Mouse (Mus musculus) kidney, postnatal 0 days (tissue): ENCODE results near the gene Atg13. TPM values are rescaled to one million over a fixed set of nuclear protein-coding genes. Genes with fewer than 3 reads are reported as not detected.

ENCODE experiments used
- ATAC-seq: fragments of 200-750 bp; cut with Nextera tagmentation; replicated peaks from 2 replicates; pipeline ENCODE4 v1.8.0; 2017; ENCODE audit warnings: low read depth, moderate number of reproducible peaks, moderate TSS enrichment, moderate library complexity; ENCODE audit not compliant: low FRiP score
- DNase-seq: peaks from one replicate; pipeline ENCODE4 v3.0.0-alpha.2; 2016; ENCODE audit warnings: low spot score
- H3K27ac ChIP-seq: fragments of 300-500 bp; sonication (generic); 2 replicates; pipeline ENCODE4 v1.5.1; 2014; ENCODE audit warnings: mild to moderate bottlenecking
- H3K27me3 ChIP-seq: fragments of 300-500 bp; sonication (generic); 2 replicates; pipeline ENCODE4 v1.6.1; 2014; ENCODE audit warnings: low read length, mixed read lengths; ENCODE audit not compliant: insufficient read depth
- H3K36me3 ChIP-seq: fragments of 300-500 bp; sonication (generic); 2 replicates; pipeline ENCODE4 v1.6.1; 2014; ENCODE audit warnings: low read length, mixed read lengths; ENCODE audit not compliant: insufficient read depth
- H3K4me1 ChIP-seq: fragments of 300-500 bp; sonication (generic); replicated peaks from 2 replicates; pipeline ENCODE4 v1.6.1; 2014; ENCODE audit warnings: antibody characterized with exemption, low read length, mixed read lengths; ENCODE audit not compliant: insufficient read depth
- H3K4me2 ChIP-seq: fragments of 300-500 bp; sonication (generic); 2 replicates; pipeline ENCODE4 v1.6.1; 2014; ENCODE audit warnings: mild to moderate bottlenecking, low read length, moderate library complexity, mixed read lengths
- H3K4me3 ChIP-seq: fragments of 300-500 bp; sonication (generic); replicated peaks from 2 replicates; pipeline ENCODE4 v1.5.1; 2014; ENCODE audit warnings: low read depth, low read length
- H3K9ac ChIP-seq: fragments of 300-500 bp; sonication (generic); 2 replicates; pipeline ENCODE4 v1.6.1; 2014; ENCODE audit warnings: low read depth, low read length
- H3K9me3 ChIP-seq: fragments of 300-500 bp; sonication (generic); replicated peaks from 2 replicates; pipeline ENCODE4 v1.6.1; 2016; ENCODE audit warnings: low read length, inconsistent platforms, mixed read lengths
- CTCF ChIP-seq: IDR thresholded peaks from 2 replicates; pipeline ENCODE4 v1.5.1; 2016; ENCODE audit warnings: antibody characterized with exemption, low read depth, mild to moderate bottlenecking, moderate library complexity
- WGBS: fragments of 180-500 bp; shearing (Covaris S2); extraction: QIAGEN DNeasy Blood & Tissue Kit; methylation state at CpG from one replicate; pipeline ENCODE4 v1.1.7; 2014; 5-methylcytosine and 5-hydroxymethylcytosine counted together
- polyA plus RNA-seq: library from polyadenylated mRNA; unstranded; fragments of >200 nt; fragmentation: Nextera tagmentation; extraction: Ambion mirVana; gene quantifications from 2 replicates; pipeline ENCODE4 v1.2.1, GENCODE M21; 2015

Gene Atg13
- polyA plus RNA-seq, 1 experiment from 2014 or later = 20.8 TPM

- Histone ChIP-seq H3K27ac (no peak overlapping the region), H3K4me1 (no peaks in the 10 kb centered on the region), H3K27me3 (no peaks in the 10 kb centered on the region), H3K4me3 (no peak overlapping the region), H3K36me3 (no peaks in the 10 kb centered on the region), H3K9ac (no peak overlapping the region), H3K4me2 (no peak overlapping the region), H3K9me3 (no peaks in the 10 kb centered on the region)
- WGBS = 90% methylated on average over 11 of the region's 11 CpGs
- no peak for ATAC-seq
- TF ChIP-seq CTCF = no peak
- no peak for DNase-seq
Observed at GRCm38 (mm10) chr2:91635486-91635885, 74.9 kb downstream of the Atg13 start.

- no peaks in the 10 kb centered on the region for H3K9me3 ChIP-seq
- ATAC-seq = no peak
- WGBS = 92% methylated on average over 9 of the region's 9 CpGs
- H3K27me3 ChIP-seq = no peaks in the 10 kb centered on the region
- H3K4me1 ChIP-seq = no peaks in the 10 kb centered on the region
- H3K27ac ChIP-seq = no peak overlapping the region
- TF ChIP-seq CTCF = no peak
- no peak overlapping the region for H3K4me3 ChIP-seq
- H3K36me3 ChIP-seq = no peaks in the 10 kb centered on the region
- H3K4me2 ChIP-seq = no peak overlapping the region
- DNase-seq = no peak
- no peak overlapping the region for H3K9ac ChIP-seq
Observed at GRCm38 (mm10) chr2:91634841-91635240, 75.5 kb downstream of the Atg13 start.

GRCm38 (mm10) chr2:91633334-91633977 is 76.9 kb downstream of the Atg13 start:
- Histone ChIP-seq H3K27ac (no peak overlapping the region), H3K4me1 (no peaks in the 10 kb centered on the region), H3K36me3 (no peaks in the 10 kb centered on the region), H3K4me2 (no peak overlapping the region), H3K27me3 (no peaks in the 10 kb centered on the region), H3K4me3 (no peak overlapping the region), H3K9ac (no peak overlapping the region), H3K9me3 (no peaks in the 10 kb centered on the region)
- 75% methylated on average over 12 of the region's 12 CpGs for WGBS
- no peak for TF ChIP-seq CTCF
- ATAC-seq = no peak
- no peak for DNase-seq

- ATAC-seq = no peak; the same call in 1 of the 2 replicates
- Histone ChIP-seq H3K4me1 (no peaks in the 10 kb centered on the region), H3K4me2 (no peak overlapping the region), H3K36me3 (no peaks in the 10 kb centered on the region), H3K4me3 (no peak overlapping the region), H3K9me3 (no peaks in the 10 kb centered on the region), H3K9ac (no peak overlapping the region), H3K27me3 (no peaks in the 10 kb centered on the region), H3K27ac (no peak overlapping the region)
- no peak for TF ChIP-seq CTCF
- DNase-seq = no peak
- 50% methylated on average over 5 of the region's 5 CpGs for WGBS
Observed at GRCm38 (mm10) chr2:91632316-91632715, 78.1 kb downstream of the Atg13 start.

- H3K27ac ChIP-seq = no peak overlapping the region
- WGBS = 80% methylated on average over 5 of the region's 5 CpGs
- no peak overlapping the region for H3K4me3 ChIP-seq
- H3K9me3 ChIP-seq = no peaks in the 10 kb centered on the region
- no peak overlapping the region for H3K9ac ChIP-seq
- no peak overlapping the region for H3K4me2 ChIP-seq
- no peaks in the 10 kb centered on the region for H3K27me3 ChIP-seq
- no peak; the same call in 1 of the 2 replicates for ATAC-seq
- no peak for DNase-seq
- no peak for TF ChIP-seq CTCF
- no peaks in the 10 kb centered on the region for H3K4me1 ChIP-seq
- H3K36me3 ChIP-seq = no peaks in the 10 kb centered on the region
Observed at GRCm38 (mm10) chr2:91631826-91632225, 78.5 kb downstream of the Atg13 start.

GRCm38 (mm10) chr2:91630384-91630783 is 80.0 kb downstream of the Atg13 start:
- no peak for TF ChIP-seq CTCF
- 86% methylated on average over 12 of the region's 12 CpGs for WGBS
- no peaks in the 10 kb centered on the region for H3K4me1 ChIP-seq
- DNase-seq (no peak), ATAC-seq (no peak)
- no peaks in the 10 kb centered on the region for H3K9me3 ChIP-seq
- no peaks in the 10 kb centered on the region for H3K36me3 ChIP-seq
- H3K27ac ChIP-seq = no peak overlapping the region
- H3K27me3 ChIP-seq = no peaks in the 10 kb centered on the region
- H3K4me3 ChIP-seq = no peak overlapping the region
- H3K9ac ChIP-seq = no peak overlapping the region
- no peak overlapping the region for H3K4me2 ChIP-seq

GRCm38 (mm10) chr2:91629682-91630081 is 80.7 kb downstream of the Atg13 start:
- Histone ChIP-seq H3K4me3 (no peak overlapping the region), H3K27ac (no peak overlapping the region), H3K36me3 (no peaks in the 10 kb centered on the region), H3K9me3 (no peaks in the 10 kb centered on the region), H3K27me3 (no peaks in the 10 kb centered on the region), H3K4me1 (no peaks in the 10 kb centered on the region), H3K9ac (no peak overlapping the region), H3K4me2 (no peak overlapping the region)
- DNase-seq (no peak), ATAC-seq (no peak)
- TF ChIP-seq CTCF = no peak
- 77% methylated on average over 18 of the region's 18 CpGs for WGBS
